Mouse (Mus musculus): ENCODE measurements around the gene Crtac1.

- TF ChIP-seq CTCF (IDR thresholded peaks at IDR 0.05; ENCODE audit: extremely low read depth, insufficient read length, insufficient replicate concordance, low read depth, low read length) (no peak), POLR2A (IDR thresholded peaks at IDR 0.05; ENCODE audit: low read depth, low read length) (no peak)
Measured at GRCm38 (mm10) chr19:42237602-42238340, 193.8 kb downstream of the Crtac1 start.
